Mouse (Mus musculus): ENCODE measurements around the gene Tmod2.

- TF ChIP-seq CTCF (IDR thresholded peaks at IDR 0.05; ENCODE audit: borderline replicate concordance, insufficient read depth, low read length) (no peak), POLR2A (IDR thresholded peaks at IDR 0.05; ENCODE audit: low read depth, low read length) (no peak)
Observed at GRCm38 (mm10) chr9:75532461-75532860, 78.7 kb downstream of the Tmod2 start.
